Mouse (Mus musculus) gastrocnemius, postnatal 4 days (tissue): ENCODE results near the gene Maats1. TPM values are rescaled to one million over a fixed set of nuclear protein-coding genes. Genes with fewer than 3 reads are reported as not detected.

ENCODE experiments used
- DNase-seq, 2 experiments: peaks; one replicate each; pipeline ENCODE4 v3.0.0; 2021 to 2022; ENCODE audit warnings: low spot score in 2 of 2, mixed read lengths in 2 of 2
- total RNA-seq, 2 experiments: library from RNA; stranded (reverse); gene quantifications; 2 replicates each; pipeline ENCODE4 v1.2.3; 2021

Gene Maats1
- total RNA-seq, 2 experiments from 2014 or later = 0.20 TPM; not detected in 1

DNA sequence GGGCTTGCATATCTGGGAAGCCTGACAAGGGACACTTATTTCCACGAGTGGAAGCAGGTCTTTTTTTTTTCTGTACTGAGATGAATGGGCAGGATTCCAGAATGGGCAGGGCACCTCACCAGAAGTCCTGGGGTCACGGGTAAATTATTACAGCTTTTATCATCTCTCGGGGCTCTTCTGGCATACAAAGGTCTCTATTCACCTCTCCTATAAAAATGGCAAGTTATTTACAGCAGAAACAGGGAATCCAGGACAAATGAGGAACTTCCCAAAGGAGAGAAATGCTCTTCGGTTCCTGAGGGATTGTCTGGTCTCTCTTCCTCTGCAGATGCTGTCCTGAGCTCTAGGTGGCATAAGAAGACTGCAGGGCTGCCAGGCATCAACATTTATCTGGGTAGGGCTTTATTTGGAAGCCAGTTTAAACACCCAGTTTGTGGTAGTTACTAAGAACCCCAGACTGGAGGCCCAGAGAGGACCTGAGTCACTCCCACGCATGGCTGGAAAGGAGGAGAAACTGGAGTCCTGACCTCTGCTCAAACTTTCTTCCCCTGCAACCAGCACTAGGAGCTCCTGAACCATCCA, 46.5 kb downstream of the Maats1 start:
- no peak for DNase-seq

GRCm38 (mm10) chr16:38294685-38295348, 47.1 kb downstream of the Maats1 start, which contains the start of gene Nr1i2:
Gene Nr1i2 (minus strand): TSS chr16:38294824.
- no peak for DNase-seq

GRCm38 (mm10) chr16:38290151-38290550, 51.8 kb downstream of the Maats1 start:
- DNase-seq = no peak

DNA sequence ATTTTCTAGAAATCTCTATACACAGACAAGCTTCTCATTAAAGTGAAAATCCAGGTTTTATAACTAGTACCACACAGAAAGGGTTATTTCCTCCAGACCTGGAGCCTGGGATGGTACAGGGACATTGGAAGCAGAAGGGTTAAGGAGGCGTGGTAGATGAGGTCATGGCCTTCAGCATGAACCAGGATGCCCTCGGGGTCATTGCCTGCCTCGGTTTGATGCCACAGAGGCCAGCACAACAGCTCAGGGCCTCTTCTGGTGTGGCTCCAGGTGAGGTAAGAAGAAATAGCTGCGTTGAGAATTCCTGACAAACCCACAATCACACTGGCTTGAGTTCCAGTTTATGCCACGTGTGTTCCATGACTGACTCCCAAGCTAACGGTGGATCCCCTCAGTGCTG, 53.1 kb downstream of the Maats1 start:
- no peak for DNase-seq

DNA sequence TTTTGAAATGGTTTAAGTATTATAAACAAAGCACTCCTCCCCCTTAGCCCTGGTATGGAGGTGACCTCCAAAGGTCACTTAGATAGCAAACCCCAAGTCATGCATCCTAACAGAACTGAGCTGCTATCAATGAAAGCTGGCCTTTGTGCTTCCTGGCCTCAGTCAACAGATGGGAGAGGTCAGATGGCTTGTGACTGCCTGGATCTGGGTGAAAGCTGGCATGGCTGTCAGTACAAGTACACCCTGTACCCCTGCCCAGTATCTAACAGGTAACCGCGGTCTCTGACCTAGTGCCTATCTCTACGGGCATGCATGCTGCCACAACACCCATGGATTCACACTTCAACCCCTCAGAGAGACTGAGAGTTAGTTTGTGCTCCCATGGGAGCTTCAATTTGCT, 54.2 kb downstream of the Maats1 start:
- DNase-seq = no peak

GRCm38 (mm10) chr16:38287357-38287756, 54.6 kb downstream of the Maats1 start:
- DNase-seq = no peak

GRCm38 (mm10) chr16:38286541-38286940, 55.4 kb downstream of the Maats1 start:
- DNase-seq = no peak

DNA sequence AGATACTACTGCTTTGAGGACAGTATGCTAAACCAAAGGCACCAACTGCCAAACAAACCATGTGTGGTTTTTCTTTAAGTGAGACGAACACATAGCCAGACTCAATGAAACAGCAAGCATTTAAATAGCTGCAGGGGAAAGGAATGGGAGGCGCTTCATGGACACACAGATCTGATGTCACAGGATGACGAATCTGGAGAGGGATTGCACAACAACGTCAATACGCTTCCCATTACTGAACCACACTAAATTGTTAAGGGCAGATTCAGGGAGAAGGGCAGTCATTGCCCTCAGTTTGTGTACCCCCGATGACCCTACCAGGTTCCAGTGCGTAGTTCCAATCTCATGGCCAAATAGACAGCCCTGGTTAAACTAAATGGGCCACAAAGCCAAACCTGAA, 56.1 kb downstream of the Maats1 start:
- no peak for DNase-seq

DNA sequence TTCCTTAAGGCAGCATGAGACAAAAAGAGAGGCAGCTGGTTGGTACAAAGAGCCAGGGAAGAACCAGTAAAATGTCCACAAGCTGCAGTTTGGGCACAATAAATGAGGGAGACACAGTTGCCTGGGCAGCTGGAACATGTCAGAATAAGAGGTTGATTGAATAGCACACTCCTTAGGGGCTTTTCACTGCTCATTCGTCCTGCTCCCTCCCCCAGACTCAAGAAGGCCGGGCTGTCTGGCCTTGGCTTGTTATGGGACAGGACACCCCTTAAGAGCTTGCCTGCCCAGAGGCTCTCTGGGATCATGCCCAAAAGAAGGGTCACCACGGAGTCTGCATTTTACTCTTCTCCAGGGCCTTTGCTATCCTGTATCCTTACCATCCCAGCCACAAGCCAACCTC, 58.6 kb downstream of the Maats1 start:
- DNase-seq = no peak

DNA sequence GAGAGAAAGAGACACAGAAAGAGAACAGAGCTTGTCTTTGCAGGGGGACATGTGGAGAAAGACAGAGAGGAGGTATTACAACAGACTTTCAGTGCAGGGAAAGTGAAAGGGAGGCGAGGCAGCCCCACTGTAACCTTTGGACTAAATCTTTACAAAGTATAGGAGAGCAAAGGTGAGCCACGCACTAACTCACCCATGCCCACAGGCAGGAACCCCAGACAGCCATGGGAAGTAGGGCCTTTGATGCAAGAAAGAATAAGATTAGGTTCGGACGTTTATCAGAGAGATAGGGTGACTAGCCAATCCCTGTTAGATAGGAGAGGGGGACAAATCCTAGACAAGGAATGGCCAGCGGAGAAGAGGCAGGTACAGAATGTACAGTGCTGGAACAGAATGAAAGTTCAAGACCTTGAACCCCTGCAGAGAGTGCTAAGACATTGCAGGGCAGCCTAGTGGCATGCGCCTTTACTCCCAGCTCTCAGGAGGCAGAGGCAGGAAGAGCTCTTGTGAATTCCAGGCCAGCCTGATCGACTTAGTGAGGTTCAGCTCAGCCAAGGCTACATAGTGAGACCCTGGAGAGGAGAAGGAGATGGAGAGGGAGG, 59.3 kb downstream of the Maats1 start:
- no peak for DNase-seq

DNA sequence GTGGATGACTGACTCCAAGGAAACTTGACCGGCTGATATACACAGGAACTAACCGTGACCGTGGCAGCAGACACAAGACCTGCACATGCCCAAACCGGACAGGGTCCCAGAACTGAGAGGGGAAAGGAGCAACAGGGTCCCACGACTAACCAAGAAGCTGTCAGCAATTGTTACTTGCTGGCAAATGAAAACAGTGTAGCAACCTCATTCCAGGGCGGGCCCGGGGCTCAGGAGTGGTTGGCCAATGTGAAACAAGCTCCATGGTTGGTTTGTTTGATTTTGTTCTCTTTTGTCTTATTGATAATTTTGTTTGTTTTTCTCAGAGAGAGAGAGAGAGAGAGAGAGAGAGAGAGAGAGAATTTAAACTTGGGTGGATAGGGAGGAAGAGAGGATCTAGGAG, 61.0 kb downstream of the Maats1 start:
- DNase-seq = no peak

- no peak for DNase-seq
These were observed 62.1 kb downstream of the Maats1 start for GRCm38 (mm10) chr16:38279794-38280193.

- DNase-seq = no peak
These were observed 67.2 kb downstream of the Maats1 start for GRCm38 (mm10) chr16:38274737-38275136.

DNA sequence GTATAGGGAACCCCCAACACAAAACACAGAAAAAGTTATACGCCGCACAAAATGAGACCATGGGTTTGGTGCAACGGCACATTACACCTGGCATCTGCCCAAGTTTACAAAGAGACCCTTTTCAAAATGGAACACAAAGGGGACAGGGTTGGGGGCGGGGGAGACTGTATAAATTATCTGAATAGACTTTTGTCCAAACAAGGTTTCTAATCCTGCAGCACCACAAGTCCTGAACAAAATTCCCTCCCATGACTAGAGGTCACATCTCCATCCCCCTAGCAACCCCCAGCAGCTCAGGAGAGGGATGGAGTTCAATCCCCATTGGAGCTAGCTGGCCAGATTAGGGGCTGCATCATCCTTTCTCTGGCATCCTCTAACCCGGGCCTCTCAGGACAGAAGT, 69.5 kb downstream of the Maats1 start:
- DNase-seq = no peak

DNA sequence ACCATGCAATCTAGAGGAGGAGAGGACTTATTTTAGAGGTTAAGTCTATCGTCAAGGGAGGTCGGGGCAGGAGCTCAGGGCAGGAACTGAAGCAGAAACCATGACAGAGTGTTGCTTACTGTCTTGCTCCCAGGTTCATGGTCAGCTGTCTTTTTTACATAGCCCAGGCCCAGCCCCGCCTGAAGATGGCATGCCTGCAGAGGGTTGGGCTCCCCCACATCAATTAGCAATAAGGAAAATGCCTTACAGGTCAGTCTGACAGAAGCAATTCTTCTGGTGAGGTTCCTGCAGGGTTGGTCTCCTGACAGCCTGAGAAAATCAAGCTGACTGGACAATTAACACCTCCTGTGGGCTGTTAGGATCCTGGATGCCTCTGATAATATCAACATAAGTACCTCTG, 70.3 kb downstream of the Maats1 start:
- DNase-seq = no peak

DNA sequence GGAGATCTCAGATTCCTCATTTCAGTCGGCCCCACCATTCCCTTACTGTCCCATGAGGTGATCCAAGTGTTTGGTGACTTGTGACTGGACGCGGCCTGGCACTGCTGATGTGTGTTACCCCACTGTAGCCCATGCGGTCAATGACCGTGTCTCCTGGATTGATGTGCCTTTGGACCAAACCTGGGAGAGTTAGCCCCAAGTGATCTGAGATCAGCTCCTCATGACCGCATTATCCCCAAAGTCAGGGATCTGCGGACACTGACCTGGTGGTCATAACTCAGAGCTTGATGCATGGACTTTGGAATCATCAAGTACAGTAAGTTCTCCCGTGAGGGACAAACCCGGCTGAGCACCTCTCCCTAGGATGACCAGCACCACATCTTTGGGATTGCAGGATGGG, 86.0 kb downstream of the Maats1 start:
- DNase-seq = no peak

DNA sequence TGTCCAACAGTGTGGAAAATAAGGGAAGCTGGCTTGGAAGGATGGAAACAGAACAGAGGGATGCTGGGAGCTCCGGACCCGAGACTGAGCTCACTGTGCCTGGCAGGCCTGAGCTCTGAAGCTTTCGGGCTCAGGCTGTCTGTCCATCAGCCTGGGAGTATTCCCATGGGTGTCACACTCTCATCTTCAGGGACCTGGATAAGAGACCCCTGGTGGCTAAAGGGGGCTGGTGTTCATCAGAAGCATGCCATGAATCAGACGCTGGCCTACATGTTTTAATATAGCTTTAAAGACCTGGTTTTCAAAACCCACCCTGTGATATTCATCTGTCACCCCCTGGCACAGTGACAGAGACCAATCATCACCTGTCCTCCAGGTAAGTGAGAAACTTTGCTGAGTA, 86.8 kb downstream of the Maats1 start:
- no peak for DNase-seq

GRCm38 (mm10) chr16:38254001-38254400, 87.9 kb downstream of the Maats1 start:
- DNase-seq = no peak

GRCm38 (mm10) chr16:38250467-38250866, 91.5 kb downstream of the Maats1 start:
- no peak for DNase-seq

- DNase-seq = no peak
These were observed 93.5 kb downstream of the Maats1 start for GRCm38 (mm10) chr16:38248331-38248961.
